Mouse (Mus musculus): Measurements from ENCODE around the gene Ugt1a7c. TPM values are rescaled to one million over a fixed set of nuclear protein-coding genes. Genes with fewer than 3 reads are reported as not detected.
"Not testable (repeated sequence)": the region's sequence is repeated elsewhere in the genome, so short reads cannot be mapped to it uniquely, and the experiment has no call there.

Ugt1a7c gene
- total RNA-seq, 2 experiments from 2014 or later = 24.0 to 47.2 TPM

- no peak for ATAC-seq (replicated peaks; ENCODE audit: poor library complexity)
Observed at GRCm38 (mm10) chr1:88220336-88220735, 125.5 kb downstream of the Ugt1a7c start.

GRCm38 (mm10) chr1:88222216-88222615 lies 127.4 kb downstream of the Ugt1a7c start:
- ATAC-seq (replicated peaks; ENCODE audit: poor library complexity) = no peak

DNA sequence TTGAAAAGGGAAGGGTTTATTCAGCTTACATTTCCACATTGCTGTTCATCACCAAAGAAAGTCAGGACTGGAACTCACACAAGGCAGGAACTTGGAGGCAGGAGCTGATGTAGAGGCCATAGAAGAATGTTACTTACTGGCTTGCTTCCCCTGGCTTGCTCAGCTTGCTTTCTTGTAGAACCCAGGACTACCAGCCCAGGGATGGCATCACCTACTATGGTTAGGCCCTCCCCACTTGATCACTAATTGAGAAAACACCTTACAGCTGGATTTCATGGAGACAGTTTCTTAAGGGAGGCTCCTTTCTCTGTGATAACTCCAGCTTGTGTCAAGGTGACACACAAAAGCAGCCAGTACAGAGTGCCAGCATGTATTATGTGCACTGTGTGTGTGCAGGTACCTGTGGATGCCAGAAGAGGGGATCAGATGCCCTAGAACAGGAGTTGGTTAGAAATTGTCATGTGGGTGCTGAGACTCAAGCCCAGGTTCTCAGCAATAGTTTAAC lies 128.2 kb downstream of the Ugt1a7c start:
- not testable (repeated sequence) for ATAC-seq (replicated peaks; ENCODE audit: poor library complexity)

- ATAC-seq (replicated peaks; ENCODE audit: poor library complexity) = no peak
Observed at GRCm38 (mm10) chr1:88223591-88223990, 128.7 kb downstream of the Ugt1a7c start.

DNA sequence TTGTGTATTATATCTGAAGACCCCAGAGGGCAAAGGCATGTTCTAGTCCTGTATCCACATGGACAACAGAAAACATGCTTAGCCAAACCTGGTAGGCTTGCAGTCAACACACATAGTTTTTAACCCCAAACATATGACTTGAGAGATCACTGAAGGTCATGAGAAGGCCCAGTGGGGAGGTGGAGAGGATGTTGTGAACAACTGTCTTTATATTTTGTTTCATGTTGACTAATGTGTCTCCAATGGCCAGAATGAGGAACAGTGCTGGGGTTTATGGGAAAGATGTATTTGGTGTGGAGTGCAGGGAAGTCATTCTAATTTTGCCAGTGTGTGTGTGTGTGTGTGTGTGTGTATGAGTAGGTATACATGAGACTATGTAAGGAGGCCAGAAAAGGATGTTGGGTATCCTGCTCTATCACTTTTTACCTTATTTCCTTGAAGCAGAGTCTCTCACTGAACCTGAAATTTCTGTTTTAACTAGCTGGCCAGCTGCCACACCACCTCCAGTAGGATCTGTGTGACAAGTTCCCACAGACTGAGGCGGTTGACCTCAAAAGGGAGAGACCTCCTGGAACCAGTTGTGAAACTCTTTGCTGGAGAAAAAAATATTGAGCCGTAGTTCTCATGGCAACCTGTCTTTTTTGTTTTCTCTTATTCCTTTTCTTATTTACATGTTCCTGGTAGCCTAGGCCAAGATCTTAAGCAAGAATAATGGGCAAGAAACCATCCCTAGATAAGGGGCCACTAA lies 129.3 kb downstream of the Ugt1a7c start:
- ATAC-seq (replicated peaks; ENCODE audit: poor library complexity) = no peak

DNA sequence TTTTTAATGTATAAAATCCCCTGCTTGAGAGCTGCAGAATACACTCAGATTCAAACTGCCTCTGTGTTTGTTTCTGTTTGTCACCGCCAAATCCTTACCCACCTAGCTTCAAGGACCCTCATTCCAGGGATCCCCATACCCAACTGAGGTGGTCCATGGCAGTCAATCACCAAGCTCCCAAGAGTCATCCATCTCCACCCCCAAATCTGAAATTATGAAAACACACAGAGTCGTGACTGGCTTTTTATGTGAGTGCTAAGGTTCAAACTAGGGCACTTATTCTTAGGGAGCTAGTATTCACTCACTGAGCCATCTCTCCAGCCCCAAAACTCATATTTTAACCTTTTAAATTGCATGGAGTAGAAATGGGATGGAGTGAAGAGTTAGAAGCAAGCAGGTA lies 130.4 kb downstream of the Ugt1a7c start:
- ATAC-seq (replicated peaks; ENCODE audit: poor library complexity) = not testable (repeated sequence)

DNA sequence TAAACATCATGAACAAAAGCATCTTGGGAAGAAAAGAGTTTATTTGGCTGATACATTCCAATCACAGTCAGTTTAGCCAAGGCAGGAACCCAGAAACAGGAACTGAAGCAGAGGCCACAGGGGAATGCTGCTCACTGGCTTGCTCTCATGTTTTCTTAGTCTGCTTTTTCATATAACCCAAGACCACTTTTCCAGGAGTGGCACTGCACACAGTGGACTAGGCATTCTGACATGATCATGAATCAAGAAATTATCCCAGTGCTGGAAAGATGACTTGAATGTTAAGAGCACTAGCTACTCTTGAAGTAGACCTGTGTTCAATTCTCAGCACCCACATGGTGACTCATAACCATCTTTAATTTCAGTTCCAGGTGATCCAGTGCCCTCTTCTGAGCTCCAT lies 130.9 kb downstream of the Ugt1a7c start:
- no peak for ATAC-seq (replicated peaks; ENCODE audit: poor library complexity)

GRCm38 (mm10) chr1:88226670-88227379 lies 132.0 kb downstream of the Ugt1a7c start, which contains the start of gene Mroh2a:
TSS of gene Mroh2a (plus strand) at chr1:88226986.
- peak; percentile 52 for ATAC-seq (replicated peaks; ENCODE audit: poor library complexity)

GRCm38 (mm10) chr1:88227482-88227881 lies 132.6 kb downstream of the Ugt1a7c start:
- peak; percentile 12 for ATAC-seq (replicated peaks; ENCODE audit: poor library complexity)

DNA sequence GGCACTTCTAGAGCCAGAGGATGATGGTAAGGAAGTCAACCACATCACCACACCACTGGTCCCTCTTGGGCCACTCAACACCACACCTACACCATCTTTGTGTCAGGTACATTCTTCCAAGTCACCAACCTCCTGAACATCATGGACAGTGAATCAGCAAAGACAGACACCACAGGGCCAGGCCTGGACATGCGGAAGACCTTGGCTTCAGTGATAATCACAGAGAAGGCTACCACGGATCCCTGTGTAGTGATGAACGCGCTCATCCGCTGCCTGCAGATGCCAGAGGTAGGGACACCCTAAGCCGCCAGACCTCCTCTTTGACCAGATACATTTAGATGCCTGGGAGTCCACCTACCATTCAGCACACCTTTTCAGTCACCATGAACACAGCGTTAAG lies 133.3 kb downstream of the Ugt1a7c start:
- ATAC-seq (replicated peaks; ENCODE audit: poor library complexity) = no peak

DNA sequence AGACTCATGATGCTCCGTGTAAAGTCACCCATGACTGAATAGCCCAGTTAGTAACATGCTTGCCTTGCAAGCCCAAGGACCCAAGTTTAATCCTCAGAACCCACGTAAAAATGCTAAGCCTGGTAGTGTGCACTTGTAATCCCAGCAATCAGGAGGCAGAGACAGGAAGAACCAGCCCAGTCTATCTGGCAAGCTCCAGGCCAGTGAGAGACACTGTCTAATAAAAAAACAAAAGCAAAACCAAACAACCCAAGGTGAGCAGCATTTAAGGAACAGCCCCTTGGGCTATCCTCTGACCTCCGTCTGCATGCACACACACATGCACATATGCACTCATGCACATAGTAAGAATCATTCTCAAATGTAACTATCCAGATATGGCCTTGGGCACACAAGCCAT lies 134.7 kb downstream of the Ugt1a7c start:
- ATAC-seq (replicated peaks; ENCODE audit: poor library complexity) = no peak

DNA sequence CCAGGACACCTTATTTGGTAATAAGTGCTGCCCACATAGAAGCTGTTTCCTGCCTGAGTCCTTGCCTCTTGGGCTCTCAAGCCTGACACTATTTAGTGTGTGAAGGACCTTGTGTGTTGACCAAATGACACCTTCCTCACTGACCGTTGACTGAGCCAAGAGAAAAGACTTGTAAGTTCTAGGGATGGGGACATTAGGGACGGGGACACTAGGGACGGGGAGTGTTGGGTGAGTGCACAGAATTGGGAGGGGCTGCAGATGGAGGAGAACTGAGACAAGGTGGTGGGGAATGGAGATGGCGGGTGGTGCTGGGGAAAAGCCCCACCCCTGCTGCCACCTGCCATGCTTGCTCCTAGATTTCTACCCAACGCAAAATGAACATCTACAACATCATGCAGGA lies 135.1 kb downstream of the Ugt1a7c start:
- ATAC-seq (replicated peaks; ENCODE audit: poor library complexity) = no peak

- ATAC-seq (replicated peaks; ENCODE audit: poor library complexity) = no peak
Observed at GRCm38 (mm10) chr1:88230421-88230820, 135.6 kb downstream of the Ugt1a7c start.

DNA sequence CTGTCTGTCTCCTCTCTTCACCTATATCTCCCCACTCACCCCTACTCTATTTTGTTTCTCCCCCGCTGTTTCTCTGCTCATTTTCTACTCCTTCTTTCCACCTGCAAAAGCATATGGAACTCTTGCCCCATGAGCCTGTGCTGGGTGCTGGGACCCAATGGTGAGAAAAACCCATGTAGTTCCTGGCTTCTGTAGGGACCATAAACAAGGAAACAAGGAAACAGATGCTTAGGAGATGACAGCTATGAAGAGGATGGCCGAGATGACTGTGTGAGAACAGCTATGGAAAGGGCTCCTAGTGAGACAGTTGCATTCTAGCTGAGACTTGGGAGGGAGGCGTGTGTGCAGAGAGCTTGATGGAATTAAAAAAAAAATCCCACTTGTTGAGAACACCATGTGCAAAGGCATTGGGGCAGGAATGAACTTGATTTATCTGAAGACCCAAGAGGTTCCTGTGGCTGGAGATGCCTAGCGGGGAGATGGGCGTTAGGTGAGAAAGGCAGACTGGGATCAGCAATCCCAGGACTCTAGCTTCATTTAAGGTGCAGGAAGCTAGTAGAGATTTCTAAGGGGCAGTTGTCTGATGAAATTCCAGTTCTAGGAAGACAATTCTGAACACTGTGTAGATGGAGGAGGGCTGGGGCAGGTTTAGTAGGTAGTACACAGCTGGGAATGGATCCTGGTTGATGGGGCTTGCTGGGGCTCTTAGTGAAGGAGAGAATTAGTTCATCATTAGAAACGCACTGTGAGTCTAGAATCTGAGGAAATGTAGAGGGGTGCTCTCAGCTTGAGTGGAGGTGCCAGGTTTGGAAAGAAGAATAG lies 136.3 kb downstream of the Ugt1a7c start:
- no peak for ATAC-seq (replicated peaks; ENCODE audit: poor library complexity)

DNA sequence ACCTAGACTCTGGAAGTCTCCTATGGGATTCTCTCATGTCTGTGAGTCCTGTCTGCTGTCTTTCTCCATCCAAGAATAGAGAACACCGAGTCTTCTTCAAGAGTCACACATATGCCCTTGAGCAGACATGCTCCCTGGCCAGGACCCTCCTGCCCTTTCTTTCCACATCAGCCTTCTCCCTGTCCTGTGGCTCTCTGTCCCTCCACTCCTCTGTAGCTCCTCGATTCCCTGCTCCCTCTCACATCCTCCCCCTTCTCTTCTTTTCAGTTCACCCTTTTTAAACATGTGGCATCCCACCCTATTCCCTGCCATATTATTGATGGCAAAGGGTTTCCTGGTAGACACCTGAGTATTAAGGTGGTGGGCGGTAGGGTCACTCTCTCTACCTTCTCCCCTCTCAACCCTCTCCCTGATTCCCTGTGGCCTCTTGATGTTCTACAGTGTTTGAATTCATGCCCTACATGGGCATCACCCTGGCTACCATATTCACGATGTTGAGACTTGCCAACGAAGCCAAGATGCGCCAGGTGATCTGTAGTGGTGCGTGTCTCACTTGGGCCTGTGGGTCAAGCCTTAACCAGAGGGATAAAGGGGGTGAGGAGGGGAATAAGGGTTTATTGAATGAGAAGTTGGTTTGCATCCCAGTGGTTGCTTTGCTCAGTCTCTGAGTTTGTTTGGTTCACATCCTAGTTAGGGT lies 137.1 kb downstream of the Ugt1a7c start:
- no peak for ATAC-seq (replicated peaks; ENCODE audit: poor library complexity)

DNA sequence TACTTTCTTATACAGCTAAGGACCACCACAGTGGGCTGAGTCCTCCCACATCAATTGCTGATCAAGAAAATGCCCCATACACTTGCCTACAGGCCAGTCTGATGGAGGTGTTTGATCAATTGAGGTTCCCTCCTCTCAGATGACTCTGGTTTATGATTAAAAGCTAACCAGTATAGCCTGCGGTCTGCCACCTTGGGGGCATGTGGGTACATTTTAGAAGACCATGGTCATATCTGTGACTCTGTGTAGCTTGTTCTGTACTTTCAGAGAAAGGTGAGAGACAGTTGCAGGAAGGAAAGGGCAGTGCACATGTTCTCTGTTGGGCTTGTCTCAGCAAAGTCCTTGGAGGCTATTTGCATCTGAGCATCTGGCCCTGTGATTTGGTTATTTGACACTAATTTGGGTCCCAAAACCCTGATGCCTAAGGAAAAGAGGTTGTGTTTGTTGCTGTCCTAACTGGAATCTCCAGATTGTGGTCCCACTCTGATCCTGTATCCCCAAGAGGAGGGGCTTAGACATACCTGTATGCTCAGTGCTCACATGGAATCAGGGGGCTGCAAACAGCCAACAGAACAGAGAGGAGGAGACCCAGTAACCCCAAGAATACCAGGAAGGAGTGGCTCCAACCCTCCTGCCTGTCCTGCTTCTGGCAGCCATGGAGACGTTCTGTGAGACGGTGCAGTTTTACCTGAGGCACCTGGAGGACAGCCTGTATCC lies 138.0 kb downstream of the Ugt1a7c start:
- ATAC-seq (replicated peaks; ENCODE audit: poor library complexity) = no peak

- no peak for ATAC-seq (replicated peaks; ENCODE audit: poor library complexity)
Observed at GRCm38 (mm10) chr1:88233421-88234247, 138.8 kb downstream of the Ugt1a7c start.

GRCm38 (mm10) chr1:88234248-88234610 lies 139.4 kb downstream of the Ugt1a7c start:
- ATAC-seq (replicated peaks; ENCODE audit: poor library complexity) = no peak

- no peak for ATAC-seq (replicated peaks; ENCODE audit: poor library complexity)
Observed at GRCm38 (mm10) chr1:88234646-88235045, 139.8 kb downstream of the Ugt1a7c start.

Measured in megakaryocyte progenitor cell, adult 5-6 weeks (primary cell).